In genomic region chr7:83482671-83483304, GRCm38 (mm10) we compare ENCODE assay signal across 10 mouse cellular contexts.
A peak's percentile ranks its signal among the peaks of the same experiment; 100 is the strongest.
DNase-seq lines count a peak whose midpoint lies in the region; ATAC-seq and TF ChIP-seq lines count a peak whose summit lies in the region.
"Had no signal": no experiment of that assay in that cellular context is flagged by ENCODE, and none has a peak within 500 bp of the region (broad histone marks: within the 10 kb centered on the region; RNA-seq: fewer than 3 reads in every experiment).

No protein-coding gene starts in this region.

- no peaks in the 10 kb centered on the region for H3K36me3 ChIP-seq in kidney, embryonic 15.5 days
- H3K36me3 ChIP-seq in limb, embryonic 12.5 days, result no peaks in the 10 kb centered on the region
- H3K36me3 ChIP-seq in midbrain, embryonic 14.5 days (ENCODE audit: control insufficient read depth, insufficient read depth, low read length), result no peaks in the 10 kb centered on the region
- H3K36me3 ChIP-seq: liver, embryonic 15.5 days had no signal

- H3K27ac ChIP-seq in kidney, embryonic 15.5 days, result peak overlapping the region; percentile 18; the same call in 1 of the 2 replicates
- peak overlapping the region; percentile 26; the same call in 1 of the 2 replicates for H3K27ac ChIP-seq in limb, embryonic 12.5 days
- H3K27ac ChIP-seq in midbrain, embryonic 14.5 days (replicated peaks; ENCODE audit: low read depth, low read length), result no peak overlapping the region
- H3K27ac ChIP-seq: liver, embryonic 15.5 days had no signal

- peaks cover 22% of the 10 kb centered on the region for H3K4me1 ChIP-seq in kidney, embryonic 15.5 days
- peaks cover 37% of the 10 kb centered on the region for H3K4me1 ChIP-seq in limb, embryonic 12.5 days (replicated peaks)
- no peaks in the 10 kb centered on the region for H3K4me1 ChIP-seq in midbrain, embryonic 14.5 days (ENCODE audit: control insufficient read depth, insufficient read depth, low read length)
- H3K4me1 ChIP-seq: liver, embryonic 15.5 days had no signal

- no peak overlapping the region for H3K4me2 ChIP-seq in kidney, embryonic 15.5 days
- H3K4me2 ChIP-seq in limb, embryonic 12.5 days, result no peak overlapping the region
- no peak overlapping the region for H3K4me2 ChIP-seq in midbrain, embryonic 14.5 days (ENCODE audit: low read length)
- H3K4me2 ChIP-seq: liver, embryonic 15.5 days had no signal

- no peaks in the 10 kb centered on the region for H3K27me3 ChIP-seq in kidney, embryonic 15.5 days
- H3K27me3 ChIP-seq in limb, embryonic 12.5 days, result no peaks in the 10 kb centered on the region
- H3K27me3 ChIP-seq in midbrain, embryonic 14.5 days (ENCODE audit: control insufficient read depth, insufficient read depth, low read length), result no peaks in the 10 kb centered on the region
- H3K27me3 ChIP-seq: liver, embryonic 15.5 days had no signal

- no peak overlapping the region for H3K4me3 ChIP-seq in kidney, embryonic 15.5 days (replicated peaks)
- H3K4me3 ChIP-seq in limb, embryonic 12.5 days (replicated peaks), result no peak overlapping the region
- H3K4me3 ChIP-seq in midbrain, embryonic 14.5 days (replicated peaks; ENCODE audit: low read depth, low read length), result no peak overlapping the region
- H3K4me3 ChIP-seq: liver, embryonic 15.5 days had no signal

- 32% methylated on average over 7 of the region's 7 CpGs for WGBS in kidney, embryonic 15.5 days
- 61% methylated on average over 7 of the region's 7 CpGs for WGBS in limb, embryonic 12.5 days
- WGBS in midbrain, embryonic 14.5 days, result 59% methylated on average over 7 of the region's 7 CpGs

- no peak for DNase-seq in kidney, adult 8-10 months
- DNase-seq in A20 (ENCODE audit: low read depth, low spot score), result peak; percentile 47
- peak; percentile 24 for DNase-seq in brain, embryonic 14.5 days (ENCODE audit: low read depth)
- no peak for DNase-seq in thymus, postnatal 36 days
- no peak for DNase-seq in midbrain, embryonic 14.5 days
- no peak for DNase-seq in right cerebral cortex, adult 18-20 months
- DNase-seq: cerebellum, adult 8-10 months had no signal

- TF ChIP-seq POLR2A in brain, embryonic 14.5 days (IDR thresholded peaks at IDR 0.05; ENCODE audit: borderline replicate concordance, extremely low read depth, insufficient read depth, insufficient read length, poor library complexity, severe bottlenecking), result no peak

- no peaks in the 10 kb centered on the region for H3K9me3 ChIP-seq in kidney, embryonic 15.5 days (replicated peaks)
- no peaks in the 10 kb centered on the region for H3K9me3 ChIP-seq in limb, embryonic 12.5 days
- H3K9me3 ChIP-seq in midbrain, embryonic 14.5 days (ENCODE audit: control insufficient read depth, low read length), result no peaks in the 10 kb centered on the region
- H3K9me3 ChIP-seq: liver, embryonic 15.5 days had no signal

- ATAC-seq in kidney, embryonic 15.5 days (replicated peaks; ENCODE audit: low FRiP score), result peak; percentile 56
- ATAC-seq in limb, embryonic 12.5 days (ENCODE audit: insufficient number of reproducible peaks, insufficient read depth, low FRiP score, low TSS enrichment, low read depth), result no peak
- ATAC-seq in midbrain, embryonic 14.5 days (ENCODE audit: low FRiP score, low TSS enrichment), result no peak

- no peak overlapping the region for H3K9ac ChIP-seq in kidney, embryonic 15.5 days
- no peak overlapping the region for H3K9ac ChIP-seq in limb, embryonic 12.5 days (replicated peaks)
- no peak overlapping the region for H3K9ac ChIP-seq in midbrain, embryonic 14.5 days (replicated peaks; ENCODE audit: low read length)
- H3K9ac ChIP-seq: liver, embryonic 15.5 days had no signal

- no peak for TF ChIP-seq CTCF in brain, embryonic 14.5 days (IDR thresholded peaks at IDR 0.05; ENCODE audit: borderline replicate concordance, extremely low read depth, insufficient read depth, insufficient read length)

Comparison
In these comparisons a context has a peak if more than half of its experiments do, and no peak if none do; other contexts are left out.
1. DNase-seq: peak in A20 (single experiment) and brain, embryonic 14.5 days (single experiment); none in kidney, adult 8-10 months (0 of 2), thymus, postnatal 36 days (0 of 2), midbrain, embryonic 14.5 days (single experiment) and right cerebral cortex, adult 18-20 months (single experiment).